Mouse (Mus musculus) heart, adult 2 months (tissue): ENCODE data around the gene Cntrl.

Experiments used
- CTCF ChIP-seq: fragments of 200-600 bp; IDR thresholded peaks from 2 replicates; pipeline ENCODE4 v1.8.1; 2022; ENCODE audit warnings: antibody characterized with exemption, mild to moderate bottlenecking, moderate library complexity
- EP300 ChIP-seq: fragments of 200-500 bp; IDR thresholded peaks from 2 replicates; pipeline ENCODE4 v1.6.1; 2011; ENCODE audit warnings: low read depth, low read length, control low read depth; ENCODE audit not compliant: insufficient read depth
- POLR2A ChIP-seq: fragments of 200-500 bp; IDR thresholded peaks from 2 replicates; pipeline ENCODE4 v1.6.1; 2011; ENCODE audit warnings: mild to moderate bottlenecking, low read depth, low read length, control low read depth; ENCODE audit not compliant: insufficient read depth

DNA sequence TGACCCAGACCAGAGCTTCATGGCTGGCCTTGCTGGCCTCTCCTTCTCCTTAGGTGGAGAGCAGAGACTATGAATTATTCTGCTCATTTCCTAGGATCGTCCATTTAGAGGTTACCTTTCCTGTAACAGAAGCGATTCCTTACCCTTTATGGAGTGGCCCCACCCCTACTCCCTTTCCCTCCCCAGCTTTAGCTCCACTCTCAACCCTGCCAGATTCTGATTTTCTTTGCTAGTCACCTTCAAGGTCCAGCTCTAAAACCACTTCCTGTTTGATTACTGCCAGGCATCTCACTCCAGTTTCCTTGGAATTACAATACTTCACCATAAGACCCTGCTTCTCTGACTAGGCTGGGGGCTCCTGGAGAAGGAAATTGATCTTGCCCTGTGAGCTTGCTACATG, 107.4 kb downstream of the Cntrl start:
- TF ChIP-seq EP300: no peak
- TF ChIP-seq CTCF: no peak
- TF ChIP-seq POLR2A: no peak
